Comparison of ENCODE assay signal across 9 mouse cellular contexts in the genomic region with DNA sequence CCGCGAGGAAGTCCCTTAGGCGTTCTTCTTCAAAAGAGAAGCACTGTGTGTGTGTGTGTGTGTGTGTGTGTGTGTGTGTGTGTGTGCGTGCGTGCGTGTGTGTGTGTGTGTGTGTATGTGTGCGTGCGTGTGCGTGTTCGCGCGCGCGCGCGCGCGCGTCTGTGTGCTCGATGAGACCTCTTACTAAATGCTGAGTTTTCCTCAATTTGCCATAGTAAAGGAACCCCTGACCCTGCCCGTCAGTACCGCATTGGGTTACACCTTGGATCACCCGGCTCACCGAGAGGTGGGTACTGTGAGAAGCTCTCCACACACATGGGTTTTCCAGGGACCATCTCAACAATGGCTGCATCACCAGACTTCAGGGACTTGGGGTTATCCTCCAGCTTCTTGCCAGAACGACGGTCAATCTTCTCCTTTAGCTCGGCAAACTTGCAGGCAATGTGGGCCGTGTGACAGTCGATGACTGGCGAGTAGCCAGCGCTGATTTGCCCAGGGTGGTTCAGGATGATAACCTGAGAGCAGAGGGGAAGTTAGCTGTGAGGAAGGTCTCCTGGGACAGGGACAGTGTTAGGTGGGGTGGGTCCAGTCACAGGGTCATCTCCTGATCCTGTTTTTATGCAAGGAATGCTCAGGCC. TPM values are rescaled to one million over a fixed set of nuclear protein-coding genes. Genes with fewer than 3 reads are reported as not detected.
DNase-seq lines count a peak whose midpoint lies in the region; ATAC-seq lines count a peak whose summit lies in the region.
"Had no signal": no experiment of that assay in that cellular context is flagged by ENCODE, and none has a peak within 500 bp of the region (broad histone marks: within the 10 kb centered on the region; RNA-seq: fewer than 3 reads in every experiment).

No protein-coding gene starts in this region.

- H3K27me3 ChIP-seq in embryonic facial prominence, embryonic 11.5 days (ENCODE audit: control insufficient read depth, insufficient read depth, low read length) = peaks cover 13% of the 10 kb centered on the region
- peaks cover 4% of the 10 kb centered on the region; the same call in 1 of the 2 replicates for H3K27me3 ChIP-seq in hindbrain, embryonic 14.5 days (ENCODE audit: control insufficient read depth, insufficient read depth, low read length)
- peaks cover 5% of the 10 kb centered on the region for H3K27me3 ChIP-seq in midbrain, embryonic 16.5 days (ENCODE audit: control insufficient read depth, insufficient read depth, low read depth, low read length)

- no peak overlapping the region for H3K9ac ChIP-seq in embryonic facial prominence, embryonic 11.5 days (replicated peaks; ENCODE audit: low read length)
- H3K9ac ChIP-seq in hindbrain, embryonic 14.5 days = no peak overlapping the region
- no peak overlapping the region for H3K9ac ChIP-seq in midbrain, embryonic 16.5 days (ENCODE audit: low read depth, low read length)

- H3K4me3 ChIP-seq in embryonic facial prominence, embryonic 11.5 days (ENCODE audit: low read depth, low read length) = peak overlapping the region; percentile 32
- H3K4me3 ChIP-seq in hindbrain, embryonic 14.5 days (replicated peaks; ENCODE audit: low read length) = peak overlapping the region; percentile 30
- H3K4me3 ChIP-seq in midbrain, embryonic 16.5 days (ENCODE audit: low read depth, low read length) = peak overlapping the region; percentile 30

- H3K4me2 ChIP-seq in embryonic facial prominence, embryonic 11.5 days (ENCODE audit: low read depth, low read length) = peak overlapping the region; percentile 72
- H3K4me2 ChIP-seq in hindbrain, embryonic 14.5 days (replicated peaks) = peak overlapping the region; percentile 72
- H3K4me2 ChIP-seq in midbrain, embryonic 16.5 days (ENCODE audit: low read length) = peak overlapping the region; percentile 61

- H3K27ac ChIP-seq in embryonic facial prominence, embryonic 11.5 days (replicated peaks; ENCODE audit: low read depth, low read length) = no peak overlapping the region
- H3K27ac ChIP-seq in hindbrain, embryonic 14.5 days = no peak overlapping the region
- H3K27ac ChIP-seq in midbrain, embryonic 16.5 days (ENCODE audit: low read length) = no peak overlapping the region

- H3K36me3 ChIP-seq in embryonic facial prominence, embryonic 11.5 days (replicated peaks; ENCODE audit: control insufficient read depth, insufficient read depth, low read depth, low read length) = no peaks in the 10 kb centered on the region
- H3K36me3 ChIP-seq in hindbrain, embryonic 14.5 days (replicated peaks; ENCODE audit: control insufficient read depth, insufficient read depth) = peaks cover 49% of the 10 kb centered on the region
- peaks cover 19% of the 10 kb centered on the region for H3K36me3 ChIP-seq in midbrain, embryonic 16.5 days (ENCODE audit: control insufficient read depth, insufficient read depth, low read length)

- no peaks in the 10 kb centered on the region; the same call in 1 of the 2 replicates for H3K4me1 ChIP-seq in embryonic facial prominence, embryonic 11.5 days (ENCODE audit: control insufficient read depth, insufficient read depth, low read length)
- peaks cover 11% of the 10 kb centered on the region for H3K4me1 ChIP-seq in hindbrain, embryonic 14.5 days (replicated peaks; ENCODE audit: control insufficient read depth, insufficient read depth, low read length)
- H3K4me1 ChIP-seq in midbrain, embryonic 16.5 days (ENCODE audit: control insufficient read depth, insufficient read depth, low read length) = peaks cover 10% of the 10 kb centered on the region

- DNase-seq in layer of hippocampus, postnatal 10 days (ENCODE audit: low spot score in 2 of 2) = peak; percentile 12 to 22
- DNase-seq in layer of hippocampus, adult 9-10 months (ENCODE audit: low spot score) = no peak
- no peak for DNase-seq in embryonic facial prominence, embryonic 11.5 days (ENCODE audit: low spot score)
- no peak for DNase-seq in hindbrain, embryonic 14.5 days (ENCODE audit: low spot score)
- no peak for DNase-seq in thymus, postnatal 0 days (ENCODE audit: low spot score)
- no peak for DNase-seq in yolk sac, embryonic 10.5 days (ENCODE audit: low spot score)

- no peak for ATAC-seq in embryonic facial prominence, embryonic 11.5 days (replicated peaks; ENCODE audit: insufficient number of reproducible peaks, low FRiP score, low TSS enrichment, low read depth)
- no peak for ATAC-seq in hindbrain, embryonic 14.5 days (ENCODE audit: low FRiP score)
- ATAC-seq in midbrain, embryonic 16.5 days = no peak
- ATAC-seq in CD4-positive, CD25-positive, alpha-beta regulatory T cell, adult 4 months = no peak

- WGBS in embryonic facial prominence, embryonic 11.5 days = 12% methylated on average over 28 of the region's 31 CpGs
- 11% methylated on average over 23 of the region's 31 CpGs for WGBS in hindbrain, embryonic 14.5 days
- 12% methylated on average over 29 of the region's 31 CpGs for WGBS in midbrain, embryonic 16.5 days

- no peaks in the 10 kb centered on the region for H3K9me3 ChIP-seq in embryonic facial prominence, embryonic 11.5 days (replicated peaks; ENCODE audit: control insufficient read depth, low read length)
- no peaks in the 10 kb centered on the region for H3K9me3 ChIP-seq in hindbrain, embryonic 14.5 days (ENCODE audit: control insufficient read depth, low read length)
- no peaks in the 10 kb centered on the region for H3K9me3 ChIP-seq in midbrain, embryonic 16.5 days (replicated peaks; ENCODE audit: control insufficient read depth, low read length, poor library complexity, severe bottlenecking)

RNA-seq across cellular contexts. Expression of gene Eef1a2, which starts 8.4 kb away (rescaled TPM):
- 100 to 1,000 TPM; 674 to 713 TPM for total RNA-seq in layer of hippocampus, postnatal 10 days (2021)
- 0.25 and 0.42 TPM in 2 replicates for polyA plus RNA-seq in embryonic facial prominence, embryonic 11.5 days (2014; fragmentation: Nextera tagmentation; extraction: Ambion mirVana)
- polyA plus RNA-seq in hindbrain, embryonic 14.5 days (2014; fragmentation: Nextera tagmentation; extraction: Ambion mirVana) = 21.1 and 22.3 TPM in 2 replicates
- 10.0 and 11.0 TPM in 2 replicates for polyA plus RNA-seq in midbrain, embryonic 16.5 days (2015; fragmentation: Nextera tagmentation; extraction: Ambion mirVana)
- polyA plus RNA-seq in thymus, postnatal 0 days (2015; fragmentation: Nextera tagmentation; extraction: Ambion mirVana) = not detected in 2 replicates
- polyA plus RNA-seq in CD4-positive, CD25-positive, alpha-beta regulatory T cell, adult 4 months (2017; shearing (Covaris generic)) = not detected

RNA-seq across cellular contexts. Expression of gene Kcnq2, which starts 13.3 kb away (rescaled TPM):
- 100 to 1,000 TPM; 213 to 234 TPM for total RNA-seq in layer of hippocampus, postnatal 10 days (2021)
- 1.5 and 2.0 TPM in 2 replicates for polyA plus RNA-seq in embryonic facial prominence, embryonic 11.5 days (2014; fragmentation: Nextera tagmentation; extraction: Ambion mirVana)
- 54.2 and 55.9 TPM in 2 replicates for polyA plus RNA-seq in hindbrain, embryonic 14.5 days (2014; fragmentation: Nextera tagmentation; extraction: Ambion mirVana)
- polyA plus RNA-seq in midbrain, embryonic 16.5 days (2015; fragmentation: Nextera tagmentation; extraction: Ambion mirVana) = 50.2 and 50.8 TPM in 2 replicates
- polyA plus RNA-seq in thymus, postnatal 0 days (2015; fragmentation: Nextera tagmentation; extraction: Ambion mirVana) = 0.07 and 0.10 TPM in 2 replicates
- not detected for polyA plus RNA-seq in CD4-positive, CD25-positive, alpha-beta regulatory T cell, adult 4 months (2017; shearing (Covaris generic))
- total RNA-seq: gastrocnemius, postnatal 4 days had no signal

RNA-seq across cellular contexts. Expression of gene Ppdpf, which starts 38.6 kb away (rescaled TPM):
- 100 to 1,000 TPM; 135 to 146 TPM for total RNA-seq in layer of hippocampus, postnatal 10 days (2021)
- 443 and 483 TPM in 2 replicates for polyA plus RNA-seq in embryonic facial prominence, embryonic 11.5 days (2014; fragmentation: Nextera tagmentation; extraction: Ambion mirVana)
- polyA plus RNA-seq in hindbrain, embryonic 14.5 days (2014; fragmentation: Nextera tagmentation; extraction: Ambion mirVana) = 382 and 446 TPM in 2 replicates
- polyA plus RNA-seq in midbrain, embryonic 16.5 days (2015; fragmentation: Nextera tagmentation; extraction: Ambion mirVana) = 407 and 408 TPM in 2 replicates
- polyA plus RNA-seq in thymus, postnatal 0 days (2015; fragmentation: Nextera tagmentation; extraction: Ambion mirVana) = 270 and 288 TPM in 2 replicates
- 100 to 1,000 TPM; 138 to 145 TPM for polyA plus RNA-seq in CD4-positive, CD25-positive, alpha-beta regulatory T cell, adult 4 months (2017; shearing (Covaris generic))

RNA-seq across cellular contexts. Expression of gene Ptk6, which starts 54.2 kb away (rescaled TPM):
- not detected for total RNA-seq in layer of hippocampus, postnatal 10 days (2021)
- polyA plus RNA-seq in embryonic facial prominence, embryonic 11.5 days (2014; fragmentation: Nextera tagmentation; extraction: Ambion mirVana) = not detected in 2 replicates
- not detected in 2 replicates for polyA plus RNA-seq in hindbrain, embryonic 14.5 days (2014; fragmentation: Nextera tagmentation; extraction: Ambion mirVana)
- not detected in 2 replicates for polyA plus RNA-seq in midbrain, embryonic 16.5 days (2015; fragmentation: Nextera tagmentation; extraction: Ambion mirVana)
- polyA plus RNA-seq in thymus, postnatal 0 days (2015; fragmentation: Nextera tagmentation; extraction: Ambion mirVana) = 0.03 and 0.05 TPM in 2 replicates
- polyA plus RNA-seq in CD4-positive, CD25-positive, alpha-beta regulatory T cell, adult 4 months (2017; shearing (Covaris generic)) = under 1 TPM in 1 of 2 experiments, not detected in 1; 0.08 TPM

Comparison
In these comparisons a context has a peak if more than half of its experiments do, and no peak if none do; other contexts are left out.
1. DNase-seq: peak in layer of hippocampus, postnatal 10 days (2 of 2); none in layer of hippocampus, adult 9-10 months (single experiment), embryonic facial prominence, embryonic 11.5 days (single experiment), hindbrain, embryonic 14.5 days (single experiment), thymus, postnatal 0 days (single experiment) and yolk sac, embryonic 10.5 days (single experiment).
2. RNA of gene Kcnq2, which starts 13.3 kb away (polyA plus RNA-seq): 54.2 to 55.9 TPM in hindbrain, embryonic 14.5 days and 50.2 to 50.8 TPM in midbrain, embryonic 16.5 days; 1.5 to 2.0 TPM in embryonic facial prominence, embryonic 11.5 days, not detected in CD4-positive, CD25-positive, alpha-beta regulatory T cell, adult 4 months and 0.07 to 0.10 TPM in thymus, postnatal 0 days; every median in the first group is over 10 times any median in the second.
3. Peak in every context shown above with its lines, with median percentiles within 50 percentile points of each other: H3K4me2 ChIP-seq and H3K4me3 ChIP-seq.